Mouse (Mus musculus) hindbrain, embryonic 16.5 days (tissue): ENCODE data around the gene Tmbim1. TPM values are rescaled to one million over a fixed set of nuclear protein-coding genes. Genes with fewer than 3 reads are reported as not detected.

Experiments used
- ATAC-seq: fragments of 200-750 bp; cut with Nextera tagmentation; 2 replicates; pipeline ENCODE4 v1.8.0; 2017; ENCODE audit warnings: moderate TSS enrichment, moderate library complexity
- H3K27ac ChIP-seq: fragments of 300-500 bp; sonication (generic); 2 replicates; pipeline ENCODE4 v1.5.1; 2014; ENCODE audit warnings: low read depth, mild to moderate bottlenecking, control low read depth, low read length, moderate library complexity
- H3K27me3 ChIP-seq: fragments of 300-500 bp; sonication (generic); replicated peaks from 2 replicates; pipeline ENCODE4 v1.6.1; 2014; ENCODE audit warnings: low read length; ENCODE audit not compliant: control insufficient read depth, insufficient read depth
- H3K36me3 ChIP-seq: fragments of 300-500 bp; sonication (generic); 2 replicates; pipeline ENCODE4 v1.6.1; 2014; ENCODE audit warnings: mild to moderate bottlenecking, low read length, moderate library complexity, mixed read lengths; ENCODE audit not compliant: control insufficient read depth, insufficient read depth
- H3K4me1 ChIP-seq: fragments of 300-500 bp; sonication (generic); 2 replicates; pipeline ENCODE4 v1.6.1; 2014; ENCODE audit warnings: low read depth, low read length; ENCODE audit not compliant: control insufficient read depth, insufficient read depth
- H3K4me2 ChIP-seq: fragments of 300-500 bp; sonication (generic); 2 replicates; pipeline ENCODE4 v1.6.1; 2014; ENCODE audit warnings: mild to moderate bottlenecking, low read length, control low read depth, moderate library complexity
- H3K4me3 ChIP-seq: fragments of 300-500 bp; sonication (generic); 2 replicates; pipeline ENCODE4 v1.5.1; 2014; ENCODE audit warnings: mild to moderate bottlenecking, low read length, control low read depth, moderate library complexity
- H3K9ac ChIP-seq: fragments of 300-500 bp; sonication (generic); 2 replicates; pipeline ENCODE4 v1.6.1; 2014; ENCODE audit warnings: low read depth, mild to moderate bottlenecking, control low read depth, low read length, moderate library complexity
- H3K9me3 ChIP-seq: fragments of 300-500 bp; sonication (generic); 2 replicates; pipeline ENCODE4 v1.6.1; 2014; ENCODE audit warnings: mild to moderate bottlenecking, low read length, moderate library complexity; ENCODE audit not compliant: control insufficient read depth
- WGBS: fragments of 180-500 bp; shearing (Covaris S2); extraction: QIAGEN DNeasy Blood & Tissue Kit; methylation state at CpG from one replicate; pipeline ENCODE4 v1.1.7; 2014; 5-methylcytosine and 5-hydroxymethylcytosine counted together
- polyA plus RNA-seq: library from polyadenylated mRNA; unstranded; fragments of >200 nt; fragmentation: Nextera tagmentation; extraction: Ambion mirVana; gene quantifications from 2 replicates; pipeline ENCODE4 v1.2.1, GENCODE M21; 2015

Gene Tmbim1
- polyA plus RNA-seq, 1 experiment from 2014 or later = 11.7 TPM

GRCm38 (mm10) chr1:74300347-74301110 is 4.9 kb downstream of the Tmbim1 start:
- peaks cover 26% of the 10 kb centered on the region for H3K4me1 ChIP-seq
- WGBS = 89% methylated on average over 6 of the region's 6 CpGs
- ATAC-seq = no peak

GRCm38 (mm10) chr1:74298996-74299395 is 6.4 kb downstream of the Tmbim1 start:
- WGBS = 59% methylated on average over 5 of the region's 5 CpGs
- no peak overlapping the region for H3K4me3 ChIP-seq
- H3K27ac ChIP-seq = peak overlapping the region; percentile 8; the same call in 1 of the 2 replicates
- H3K9me3 ChIP-seq = no peaks in the 10 kb centered on the region
- no peak overlapping the region for H3K4me2 ChIP-seq
- no peak overlapping the region for H3K9ac ChIP-seq
- H3K4me1 ChIP-seq = peaks cover 29% of the 10 kb centered on the region
- no peaks in the 10 kb centered on the region for H3K36me3 ChIP-seq
- no peak for ATAC-seq
- peaks cover 7% of the 10 kb centered on the region for H3K27me3 ChIP-seq

More at GRCm38 (mm10) chr1:74300347-74301110, 4.9 kb downstream of the Tmbim1 start:
- H3K27me3 ChIP-seq = peaks cover 7% of the 10 kb centered on the region
- no peak overlapping the region for H3K4me2 ChIP-seq
- H3K9ac ChIP-seq = no peak overlapping the region
- H3K27ac ChIP-seq = no peak overlapping the region
- no peaks in the 10 kb centered on the region for H3K9me3 ChIP-seq
- H3K36me3 ChIP-seq = no peaks in the 10 kb centered on the region
- no peak overlapping the region for H3K4me3 ChIP-seq

DNA sequence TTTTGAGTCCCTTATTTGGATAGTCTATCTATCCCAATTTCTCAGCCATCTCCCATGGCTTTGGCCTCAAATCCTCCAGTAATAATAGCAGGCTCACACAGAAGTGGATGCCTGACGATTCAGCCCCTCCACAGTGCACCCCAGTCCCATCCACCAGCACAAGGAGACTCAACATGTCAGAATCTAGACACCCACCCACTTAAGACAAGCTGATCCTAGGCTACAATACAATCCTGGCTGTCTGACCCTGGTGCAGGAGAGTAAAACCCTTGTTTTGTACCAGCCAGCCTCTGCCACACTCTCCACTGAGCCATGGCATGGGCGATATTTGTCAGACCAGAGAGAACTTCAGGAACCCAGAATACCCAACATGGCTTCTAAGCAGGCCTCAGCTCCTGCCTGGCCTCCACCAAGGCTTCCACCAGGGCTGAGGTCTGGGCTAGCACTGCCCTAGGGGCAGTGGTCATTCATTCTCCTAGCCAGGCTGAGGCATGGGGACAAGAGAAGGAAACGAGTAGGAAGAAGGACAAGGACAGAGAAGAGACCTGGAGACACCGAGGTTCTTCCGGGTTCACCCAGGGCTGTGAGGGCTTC is 7.2 kb downstream of the Tmbim1 start:
- no peak for ATAC-seq
- 90% methylated on average over 5 of the region's 5 CpGs for WGBS
- Histone ChIP-seq H3K27ac (no peak overlapping the region), H3K9me3 (no peaks in the 10 kb centered on the region), H3K36me3 (no peaks in the 10 kb centered on the region), H3K4me2 (no peak overlapping the region), H3K9ac (no peak overlapping the region), H3K4me3 (no peak overlapping the region), H3K4me1 (peaks cover 26% of the 10 kb centered on the region), H3K27me3 (peaks cover 7% of the 10 kb centered on the region)

- 66% methylated on average over 3 of the region's 3 CpGs for WGBS
- H3K9me3 ChIP-seq = no peaks in the 10 kb centered on the region
- H3K4me3 ChIP-seq = no peak overlapping the region
- H3K9ac ChIP-seq = no peak overlapping the region
- no peaks in the 10 kb centered on the region for H3K36me3 ChIP-seq
- ATAC-seq = no peak
- no peak overlapping the region for H3K27ac ChIP-seq
- no peaks in the 10 kb centered on the region; the same call in 1 of the 2 replicates for H3K27me3 ChIP-seq
- H3K4me1 ChIP-seq = peaks cover 26% of the 10 kb centered on the region
- no peak overlapping the region for H3K4me2 ChIP-seq
Measured at GRCm38 (mm10) chr1:74297269-74297668, 8.2 kb downstream of the Tmbim1 start.

DNA sequence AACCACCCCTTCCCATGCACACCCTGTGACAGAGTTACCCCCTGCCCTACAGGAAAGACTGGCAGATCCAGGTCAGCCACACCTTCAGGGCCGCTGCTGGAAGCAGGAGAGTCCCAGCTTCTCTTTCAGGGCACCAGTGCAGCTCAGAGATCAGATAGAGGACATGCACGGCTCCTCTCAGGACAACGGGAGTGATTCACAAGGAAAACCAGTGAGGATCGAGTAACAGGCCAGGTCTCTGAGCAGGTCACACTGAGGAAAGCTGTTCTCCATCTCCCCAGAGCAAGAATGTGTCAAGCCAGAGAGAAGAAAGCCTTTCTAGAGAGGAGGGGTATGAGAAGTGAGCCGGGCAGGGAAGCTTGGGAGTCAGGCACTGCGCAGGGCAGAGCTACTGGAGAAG is 8.9 kb downstream of the Tmbim1 start:
- ATAC-seq = no peak

GRCm38 (mm10) chr1:74295456-74296171 is 9.8 kb downstream of the Tmbim1 start:
- Histone ChIP-seq H3K4me3 (no peak overlapping the region), H3K9ac (peak overlapping the region; percentile 20; the same call in 1 of the 2 replicates), H3K36me3 (no peaks in the 10 kb centered on the region), H3K4me2 (peak overlapping the region; percentile 14; the same call in 1 of the 2 replicates), H3K27me3 (no peaks in the 10 kb centered on the region), H3K4me1 (peaks cover 26% of the 10 kb centered on the region), H3K27ac (peak overlapping the region; percentile 86), H3K9me3 (no peaks in the 10 kb centered on the region)
- WGBS = 21% methylated on average over 9 of the region's 9 CpGs
- ATAC-seq = peak; percentile 94

More for the DNA sequence above, 8.9 kb downstream of the Tmbim1 start:
- Histone ChIP-seq H3K27me3 (no peaks in the 10 kb centered on the region), H3K4me3 (no peak overlapping the region), H3K27ac (peak overlapping the region; percentile 86), H3K36me3 (no peaks in the 10 kb centered on the region), H3K9ac (no peak overlapping the region; the same call in 1 of the 2 replicates), H3K4me1 (peaks cover 26% of the 10 kb centered on the region), H3K4me2 (no peak overlapping the region), H3K9me3 (no peaks in the 10 kb centered on the region)
- 66% methylated on average over 6 of the region's 6 CpGs for WGBS

DNA sequence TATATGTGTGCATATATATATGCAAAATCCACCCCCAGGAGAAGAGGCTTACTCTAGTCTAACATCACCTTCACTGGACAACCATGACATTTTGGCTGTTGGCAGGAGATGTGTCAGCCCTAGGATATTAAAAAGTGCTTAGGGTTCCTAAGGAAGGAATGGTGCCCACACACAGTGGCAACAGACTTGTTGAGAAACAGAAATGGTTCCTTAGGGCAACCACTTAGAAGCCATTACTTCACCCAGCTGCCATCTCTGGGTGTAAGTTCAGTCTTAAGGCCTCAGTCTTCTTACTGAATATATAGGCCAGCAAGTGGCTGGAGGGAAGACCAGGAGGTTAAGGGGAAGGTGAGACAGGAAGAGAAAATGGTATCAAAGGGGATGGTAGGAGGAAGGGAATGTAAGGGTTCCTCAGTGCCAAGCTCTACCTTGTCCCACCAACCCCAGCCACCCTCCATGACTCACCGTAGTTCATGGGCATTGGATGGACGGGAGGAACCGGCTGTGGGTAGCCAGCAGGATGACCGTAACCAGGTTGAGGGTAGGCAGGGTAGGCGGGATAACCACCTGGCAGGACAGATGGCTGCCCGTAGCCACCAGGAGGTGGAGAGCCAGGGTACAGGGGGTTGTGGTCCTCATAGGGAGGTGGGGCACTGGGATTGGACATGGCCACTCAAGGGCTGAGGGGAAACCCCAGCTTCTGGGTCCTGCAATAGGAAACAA is 10.5 kb downstream of the Tmbim1 start:
- no peak for ATAC-seq
- H3K36me3 ChIP-seq = no peaks in the 10 kb centered on the region
- no peaks in the 10 kb centered on the region for H3K27me3 ChIP-seq

DNA sequence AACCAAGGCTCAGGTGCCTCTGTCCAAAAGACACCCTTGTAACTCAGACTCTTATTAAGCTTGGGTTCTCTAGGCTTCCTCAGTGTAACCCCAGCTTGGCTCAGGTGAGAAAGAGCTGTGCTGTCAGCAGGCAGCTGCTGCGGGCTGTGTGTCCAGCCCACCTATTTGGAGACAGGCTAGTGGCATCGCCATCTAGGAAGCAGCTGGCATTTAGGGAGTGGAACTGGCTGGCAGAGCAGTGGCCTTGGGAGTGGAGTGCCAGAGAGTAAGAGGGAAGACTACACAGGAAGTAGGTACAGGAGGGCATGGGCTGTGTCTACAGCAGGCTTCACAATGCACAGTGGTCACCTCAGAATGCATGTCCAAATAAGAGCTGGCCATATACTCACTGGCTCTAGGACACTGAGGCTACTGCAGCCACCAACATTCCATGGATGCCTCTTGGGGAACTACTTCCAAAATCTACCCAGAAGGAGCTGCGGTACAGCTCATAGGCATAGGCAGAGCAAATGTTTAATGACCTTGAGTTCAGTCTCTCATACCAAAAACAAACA is 11.3 kb downstream of the Tmbim1 start:
- no peaks in the 10 kb centered on the region; the same call in 1 of the 2 replicates for H3K36me3 ChIP-seq
- no peak for ATAC-seq
- H3K4me3 ChIP-seq = no peak overlapping the region
- peaks cover 24% of the 10 kb centered on the region for H3K4me1 ChIP-seq
- H3K4me2 ChIP-seq = no peak overlapping the region
- H3K27me3 ChIP-seq = no peaks in the 10 kb centered on the region
- H3K9ac ChIP-seq = no peak overlapping the region
- no peaks in the 10 kb centered on the region for H3K9me3 ChIP-seq
- WGBS = 91% methylated on average over 3 of the region's 3 CpGs
- no peak overlapping the region for H3K27ac ChIP-seq

More for the DNA sequence above, 10.5 kb downstream of the Tmbim1 start:
- peak overlapping the region; percentile 86 for H3K27ac ChIP-seq
- H3K4me1 ChIP-seq = peaks cover 26% of the 10 kb centered on the region
- no peak overlapping the region for H3K4me3 ChIP-seq
- no peak overlapping the region; the same call in 1 of the 2 replicates for H3K4me2 ChIP-seq
- no peak overlapping the region for H3K9ac ChIP-seq
- 88% methylated on average over 6 of the region's 6 CpGs for WGBS
- no peaks in the 10 kb centered on the region for H3K9me3 ChIP-seq
